Mouse (Mus musculus) right cerebral cortex, postnatal 10 days (tissue): Measurements from ENCODE around the gene Rcc1l.

Experiments
- DNase-seq, 2 experiments: peaks; one replicate each; pipeline ENCODE4 v3.0.0; 2021; ENCODE audit warnings: low spot score in 2 of 2

The Rcc1l gene

DNA sequence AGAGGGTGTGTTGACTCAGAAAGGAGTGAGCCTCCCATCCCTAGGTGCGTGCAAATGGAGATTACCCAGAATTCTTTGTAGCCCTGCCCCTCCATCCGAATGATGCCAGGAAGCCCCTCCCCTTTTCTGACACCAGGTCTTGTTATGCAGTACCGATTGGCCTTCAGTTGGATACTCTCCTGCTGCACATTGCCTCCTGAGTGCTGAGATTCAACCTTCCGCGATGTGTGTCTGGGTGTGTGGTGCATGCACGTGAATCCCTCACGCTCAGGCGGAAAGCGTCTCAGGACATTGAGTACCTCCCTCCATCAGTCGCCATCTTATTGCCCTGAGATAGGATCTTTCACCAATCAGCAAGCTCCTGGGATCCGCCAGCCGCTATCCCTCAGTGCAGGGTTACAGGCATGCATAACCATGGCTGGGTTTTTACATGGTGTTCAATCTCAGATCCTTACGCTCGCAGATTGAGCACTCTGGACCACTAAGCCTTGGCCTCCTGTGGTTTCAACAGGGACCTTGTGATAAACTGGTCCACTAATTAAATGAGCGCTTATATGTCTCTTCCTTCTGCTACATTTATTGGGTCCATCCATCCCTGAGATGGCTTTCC is 57.7 kb downstream of the Rcc1l start:
- no peak for DNase-seq

DNA sequence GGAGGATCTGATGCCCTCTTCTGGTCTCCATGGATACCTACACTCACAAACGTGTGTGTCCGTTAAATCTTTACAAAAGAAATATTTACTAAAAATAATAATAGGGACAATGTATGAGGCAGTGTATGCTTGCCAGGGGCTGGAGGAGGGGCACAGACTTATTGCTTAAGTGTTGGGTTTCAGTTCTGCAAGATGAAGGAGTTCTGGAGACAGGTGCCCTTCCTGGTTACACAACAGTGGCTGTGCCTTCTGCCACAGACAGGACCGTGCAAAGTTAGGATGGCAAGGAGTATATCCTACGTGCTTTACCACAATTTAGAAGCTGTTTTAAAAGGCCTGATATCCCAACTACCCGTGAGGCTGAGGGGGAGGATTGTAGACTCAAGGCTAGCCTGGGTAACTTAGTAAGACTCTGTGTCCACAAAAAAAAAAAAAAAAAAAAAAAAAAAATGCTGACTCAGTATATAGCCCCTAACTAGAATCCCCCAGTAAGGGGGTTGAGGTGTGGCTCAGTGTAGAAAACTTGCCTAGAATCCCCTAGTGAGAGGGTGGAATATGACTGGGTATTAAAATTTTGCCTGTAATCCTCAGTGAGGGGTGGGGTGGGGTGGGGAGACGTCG is 60.8 kb downstream of the Rcc1l start:
- DNase-seq: no peak

DNA sequence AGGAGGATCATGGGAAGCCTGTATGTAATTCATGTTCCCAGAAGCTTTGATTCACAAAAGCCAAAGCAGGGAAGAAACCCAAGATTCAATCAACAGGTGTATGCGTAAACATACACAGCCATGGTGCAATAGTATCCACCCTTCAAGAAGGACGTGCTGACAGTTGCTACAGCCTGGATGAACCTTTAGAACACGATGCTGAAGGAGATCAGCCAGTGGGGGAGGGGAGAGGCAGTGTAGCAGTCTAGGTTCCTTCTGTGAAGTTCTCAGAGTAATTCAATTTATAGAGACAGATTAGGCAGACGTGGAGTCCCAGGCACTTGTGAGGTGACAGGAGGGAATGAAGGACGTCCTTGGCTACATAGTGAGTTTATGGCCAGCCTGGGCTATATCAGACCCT is 61.6 kb downstream of the Rcc1l start:
- DNase-seq: no peak

DNA sequence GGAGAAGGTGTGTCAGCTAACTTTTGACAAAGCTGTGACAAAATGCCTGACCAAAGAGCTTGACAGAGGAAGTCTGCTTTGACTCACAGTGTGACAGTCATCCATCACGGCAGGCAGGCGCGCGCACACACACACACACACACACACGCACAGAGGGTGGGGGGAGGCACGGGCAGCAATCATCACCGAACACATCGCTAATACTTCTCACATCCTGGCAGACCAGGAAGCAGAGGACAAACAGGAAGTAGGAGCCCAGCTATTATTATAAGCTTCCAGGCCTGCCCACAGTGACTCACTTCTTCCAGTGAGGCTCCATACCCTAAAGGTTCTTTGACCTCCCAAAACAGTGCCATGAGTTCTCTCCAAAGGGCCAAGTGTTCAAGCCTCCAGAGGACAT is 70.7 kb downstream of the Rcc1l start:
- DNase-seq: no peak

DNA sequence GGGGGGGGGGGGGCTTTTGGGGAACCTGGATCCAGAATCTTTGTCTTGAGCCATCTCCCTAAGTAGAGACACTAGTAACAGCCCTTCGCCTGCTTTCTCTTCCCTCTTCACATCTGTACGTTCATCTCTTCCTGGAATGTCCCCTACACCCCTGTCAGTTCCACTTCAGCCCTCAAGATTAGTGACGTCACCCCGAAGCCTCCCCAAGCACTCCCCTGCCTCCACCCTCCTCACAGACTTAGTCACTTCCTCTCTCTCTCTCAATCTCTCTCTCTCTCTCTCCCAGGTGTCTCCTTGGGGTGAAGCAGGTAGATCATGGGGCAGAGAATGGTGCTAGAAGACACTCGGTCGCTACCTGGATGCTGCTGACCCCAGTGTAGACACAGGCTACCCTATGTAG is 73.9 kb downstream of the Rcc1l start:
- no peak for DNase-seq

DNA sequence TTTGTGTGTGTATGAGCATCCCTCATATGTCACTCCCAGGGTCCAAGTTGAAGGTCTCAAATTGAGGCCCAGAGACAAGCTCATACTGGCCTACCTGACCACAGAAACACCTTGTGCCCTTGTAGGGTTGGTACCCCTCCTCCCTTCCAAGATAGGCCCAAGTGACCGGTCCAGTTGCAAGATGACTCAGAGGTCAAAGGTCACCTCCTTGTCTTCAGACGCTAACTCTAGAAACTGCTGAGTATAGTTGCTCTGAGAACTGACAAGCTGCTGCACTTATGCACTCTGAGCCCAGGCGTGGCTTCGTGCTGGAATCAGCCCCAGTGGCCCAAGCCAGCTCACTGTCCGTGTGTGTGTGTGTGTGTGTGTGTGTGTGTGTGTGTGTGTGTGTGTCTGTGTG is 74.7 kb downstream of the Rcc1l start:
- DNase-seq: peak; percentile 39 to 43

DNA sequence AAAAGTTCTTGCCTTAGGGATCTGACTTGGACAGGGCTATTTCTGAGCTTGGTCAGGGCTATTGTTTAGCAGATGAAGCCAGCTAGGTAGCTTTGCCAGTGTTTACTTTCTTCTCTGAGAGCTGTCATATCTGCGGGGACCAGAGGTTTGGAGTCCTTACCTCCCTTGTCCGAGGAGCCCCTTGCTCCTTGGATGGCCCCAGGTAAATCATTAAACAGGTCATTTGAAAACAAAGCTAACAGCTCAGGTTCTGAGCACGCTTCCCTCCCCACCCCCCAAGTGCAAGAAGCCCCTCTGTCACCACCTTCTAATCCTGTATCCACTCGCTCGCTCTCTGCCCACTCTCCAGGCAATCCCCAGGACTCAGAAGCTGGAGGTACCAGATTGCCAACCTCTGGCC is 75.3 kb downstream of the Rcc1l start:
- no peak for DNase-seq

DNA sequence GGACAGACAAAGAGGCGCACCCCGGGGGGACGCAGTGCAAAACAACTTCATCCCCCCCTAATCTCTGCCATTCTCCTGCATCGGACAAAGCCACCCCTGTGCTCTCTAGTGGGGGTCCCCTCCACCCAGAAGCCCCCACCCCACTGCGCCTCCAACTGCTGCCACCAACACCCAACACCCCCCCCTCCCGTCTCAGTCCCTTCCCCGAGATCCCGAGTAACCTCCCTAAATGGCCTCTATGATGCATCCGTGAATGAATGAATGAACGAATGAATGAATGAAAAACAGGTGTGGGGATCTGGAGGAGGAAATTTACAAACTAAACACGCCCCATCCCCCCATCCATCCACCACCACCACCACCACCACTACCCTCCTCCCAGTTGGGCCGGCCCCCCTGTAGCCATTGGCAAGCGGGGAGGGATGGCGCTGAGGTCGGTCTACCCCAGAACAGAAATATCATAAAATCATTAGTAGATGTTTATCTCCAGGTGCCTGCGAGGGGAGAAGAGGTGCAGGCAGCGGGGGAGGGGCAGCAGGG is 76.3 kb downstream of the Rcc1l start:
- peak; percentile 55 to 57 for DNase-seq

DNA sequence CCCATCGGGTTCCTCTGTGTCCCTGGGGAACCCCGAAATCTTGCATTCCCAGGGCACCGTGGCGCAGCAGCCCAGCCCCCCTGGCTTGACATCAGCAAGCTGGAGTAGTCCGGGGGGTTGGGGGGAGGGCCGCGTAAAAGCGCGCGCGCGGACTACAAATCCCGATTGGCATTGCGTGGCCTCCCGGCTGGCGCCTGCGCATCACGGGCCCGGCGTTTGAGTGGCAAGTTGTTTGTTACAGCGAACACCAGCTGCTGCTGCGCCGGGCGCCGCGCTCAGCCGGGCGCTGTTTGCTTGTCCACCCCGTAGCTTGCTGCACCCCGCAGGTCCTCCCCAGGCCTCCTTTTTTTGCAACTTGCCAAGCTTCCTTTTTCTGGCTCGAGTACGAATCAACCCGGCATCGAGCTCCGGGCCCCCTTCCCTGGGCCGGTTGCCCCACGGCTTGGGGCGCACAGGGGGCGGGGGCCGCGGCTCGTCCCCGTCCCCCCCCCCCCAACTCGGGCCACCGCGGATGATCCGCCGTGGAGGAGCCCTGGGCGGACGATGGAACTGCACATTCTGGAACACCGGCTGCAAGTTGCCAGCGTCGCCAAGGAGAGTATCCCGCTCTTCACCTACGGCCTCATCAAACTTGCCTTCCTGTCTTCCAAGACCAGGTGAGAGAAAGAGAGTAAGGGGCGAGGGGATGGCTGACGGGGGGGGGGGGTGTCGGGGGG is 76.9 kb downstream of the Rcc1l start, which contains the start of gene Castor2:
TSS of gene Castor2 (plus strand) at position 216 of the 716 bp plus-strand sequence.
- peak; percentile 98 to 99 for DNase-seq

DNA sequence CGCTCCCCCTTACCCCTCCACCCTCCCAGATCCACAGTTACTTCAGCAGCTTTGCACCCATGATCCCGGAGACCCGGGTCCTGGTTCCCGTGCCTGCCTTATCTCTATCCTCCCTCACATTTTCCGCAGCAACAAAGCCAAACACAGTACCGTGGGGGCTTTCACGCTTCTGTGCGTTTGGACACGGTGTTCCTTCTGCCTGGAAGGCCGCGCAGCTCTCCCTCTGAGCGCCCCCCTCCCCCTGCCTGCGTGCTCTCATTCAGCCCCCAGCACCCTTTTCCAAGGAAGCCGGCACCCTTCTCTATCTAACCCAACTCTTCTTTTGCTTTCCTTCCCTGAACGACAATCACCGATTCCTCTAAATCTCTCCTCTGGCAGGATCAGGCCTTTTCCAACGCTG is 77.6 kb downstream of the Rcc1l start:
- peak; percentile 61 to 68 for DNase-seq

DNA sequence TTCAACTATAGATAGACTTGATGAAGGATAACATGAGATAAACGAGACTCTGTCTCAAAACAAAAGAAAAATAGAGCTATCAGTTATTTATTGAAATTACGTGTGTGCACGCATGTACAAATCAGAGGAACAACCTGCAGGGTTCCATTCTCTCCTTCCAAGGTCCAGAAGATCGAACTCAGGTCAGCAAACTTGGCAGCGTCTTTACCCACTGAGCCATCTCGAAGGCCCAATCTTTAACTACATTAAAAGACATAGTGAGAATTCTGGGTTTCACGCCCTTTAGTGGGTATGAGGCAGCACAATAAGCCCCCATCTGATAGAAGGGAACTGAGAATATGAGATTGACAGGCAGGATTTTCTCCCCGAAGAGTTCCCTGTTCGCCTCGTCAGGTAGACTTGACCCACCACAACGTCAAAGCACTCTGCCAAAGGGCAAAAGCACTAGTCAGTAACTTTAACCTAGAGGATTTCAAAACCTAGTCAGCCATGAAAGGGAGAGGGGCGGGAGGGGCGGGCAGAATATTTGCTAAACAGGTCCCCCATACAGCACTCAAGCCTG is 78.2 kb downstream of the Rcc1l start:
- no peak for DNase-seq
